Mouse (Mus musculus) gonadal fat pad, adult 2 months (tissue): ENCODE results near the gene Kcnma1. TPM values are rescaled to one million over a fixed set of nuclear protein-coding genes. Genes with fewer than 3 reads are reported as not detected.

Source experiments
- DNase-seq: peaks from one replicate; pipeline ENCODE4 v3.0.0-alpha.2; 2012; ENCODE audit warnings: low read depth
- polyA plus RNA-seq: library from polyadenylated mRNA; depleted of rRNA; stranded (reverse); fragments of >200 nt; gene quantifications from 2 replicates; pipeline ENCODE4 v1.2.3, GENCODE M21; 2012

Kcnma1 gene
- polyA plus RNA-seq, 1 experiment, result 6.0 TPM

DNA sequence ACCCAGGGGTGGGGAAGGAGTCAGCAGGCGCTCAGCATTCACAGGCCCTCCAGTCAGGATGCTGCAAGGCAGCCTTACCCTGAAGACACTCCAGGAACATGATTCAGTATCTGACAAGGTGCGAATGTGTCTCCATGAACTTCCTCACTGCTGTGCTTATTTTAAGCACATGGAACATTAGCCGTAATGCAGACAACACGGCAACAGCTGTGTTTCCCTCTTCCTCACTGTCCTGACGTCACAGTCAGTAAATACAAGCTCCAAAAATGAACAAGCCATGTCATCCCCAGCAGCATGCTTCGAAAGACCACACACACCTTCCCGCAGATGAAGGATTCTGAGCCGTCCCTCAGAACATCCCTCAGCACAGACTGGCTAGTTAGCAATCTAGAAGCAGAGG lies 47.8 kb downstream of the Kcnma1 start:
- no peak for DNase-seq

- peak; percentile 17 for DNase-seq
Measured at GRCm38 (mm10) chr14:23959061-23959460, 55.2 kb downstream of the Kcnma1 start.

GRCm38 (mm10) chr14:23957270-23957669 lies 57.0 kb downstream of the Kcnma1 start:
- no peak for DNase-seq

DNA sequence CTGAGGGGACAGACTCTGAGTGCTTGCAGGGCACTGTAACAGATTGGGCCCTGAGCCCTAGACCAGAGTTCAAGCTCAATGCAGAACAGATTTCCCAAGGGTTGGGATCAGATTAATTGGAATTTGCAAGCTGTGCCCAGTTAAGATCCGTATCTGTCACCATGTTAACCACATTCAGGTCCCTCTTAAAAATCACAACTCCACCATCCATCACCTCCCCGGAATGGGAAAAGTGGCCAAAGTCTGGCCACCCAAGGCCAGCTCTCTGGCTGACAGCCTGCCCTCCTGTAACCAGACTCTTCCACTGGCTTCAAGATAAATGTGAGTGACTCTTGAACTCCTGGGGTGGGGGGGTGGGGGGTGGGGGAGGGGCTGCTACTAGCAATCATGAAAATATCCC lies 70.4 kb downstream of the Kcnma1 start:
- no peak for DNase-seq

- no peak for DNase-seq
Measured at GRCm38 (mm10) chr14:23943152-23943551, 71.1 kb downstream of the Kcnma1 start.

DNA sequence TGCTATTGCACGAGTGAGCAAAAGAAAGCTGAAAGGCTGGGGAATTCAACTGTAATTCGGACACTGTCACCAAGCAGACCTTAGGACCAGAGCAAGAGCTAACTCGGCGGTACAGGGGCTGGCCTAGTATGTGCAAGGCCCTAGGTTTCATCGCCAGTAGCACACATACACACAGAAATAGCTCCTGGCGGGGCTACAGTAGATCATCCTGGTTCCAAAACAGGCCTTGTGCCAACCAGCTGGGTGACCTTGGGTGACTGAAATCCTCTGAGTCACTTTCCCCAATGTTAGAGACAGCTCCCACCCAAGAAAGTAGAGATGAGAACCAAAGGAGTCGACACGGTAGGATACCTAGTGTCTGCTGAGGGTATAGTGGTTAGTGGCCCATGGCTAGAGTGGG lies 72.2 kb downstream of the Kcnma1 start:
- no peak for DNase-seq

DNA sequence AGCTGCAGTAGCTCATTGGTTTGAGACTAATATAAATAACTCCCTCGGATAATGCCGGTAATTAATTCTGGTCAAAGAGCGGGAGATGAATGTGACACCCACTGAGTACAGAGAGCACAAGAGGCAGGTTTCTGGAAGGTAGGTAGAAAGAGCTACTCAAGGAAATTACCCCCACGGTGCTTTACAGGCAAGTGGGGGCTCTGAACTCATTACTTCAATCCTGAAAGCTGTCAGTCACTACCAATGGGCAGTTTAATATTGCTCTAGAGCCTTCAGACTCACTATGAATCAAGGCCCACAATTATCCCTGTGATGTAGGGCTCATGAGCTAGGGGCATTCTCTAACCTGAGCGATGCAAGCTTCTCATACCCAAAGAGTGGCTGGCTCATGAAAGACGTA lies 79.3 kb downstream of the Kcnma1 start:
- DNase-seq, result no peak

- DNase-seq, result no peak
Measured at GRCm38 (mm10) chr14:23931671-23932071, 82.6 kb downstream of the Kcnma1 start.

GRCm38 (mm10) chr14:23929168-23929567 lies 85.1 kb downstream of the Kcnma1 start:
- DNase-seq, result no peak

GRCm38 (mm10) chr14:23923356-23923755 lies 90.9 kb downstream of the Kcnma1 start:
- DNase-seq, result no peak

- DNase-seq, result no peak
Measured at GRCm38 (mm10) chr14:23922755-23923154, 91.5 kb downstream of the Kcnma1 start.

DNA sequence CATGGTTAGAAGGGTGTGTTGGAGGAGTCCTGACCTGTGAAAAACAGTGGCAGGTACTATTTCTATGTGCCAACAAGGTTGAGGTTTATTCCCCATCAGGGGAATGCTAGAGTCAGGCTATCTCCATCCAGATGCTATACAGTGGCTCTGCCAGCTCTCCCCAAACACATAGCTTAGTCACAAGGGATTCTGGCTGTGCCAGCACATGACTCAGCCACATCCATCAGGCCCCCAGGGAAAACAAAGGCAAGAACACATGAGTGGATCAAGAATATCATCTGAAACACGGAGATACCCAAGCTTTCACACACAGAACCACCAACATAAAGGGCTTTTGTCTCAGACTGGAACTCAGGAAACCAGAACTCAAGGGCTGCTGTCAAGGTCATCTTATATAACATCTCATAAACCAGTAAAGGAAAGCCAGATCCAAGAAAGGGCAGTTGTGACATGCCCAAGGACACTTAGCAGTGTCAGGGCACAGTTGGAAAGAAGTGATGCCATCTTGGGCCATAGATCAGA lies 103.1 kb downstream of the Kcnma1 start:
- no peak for DNase-seq

DNA sequence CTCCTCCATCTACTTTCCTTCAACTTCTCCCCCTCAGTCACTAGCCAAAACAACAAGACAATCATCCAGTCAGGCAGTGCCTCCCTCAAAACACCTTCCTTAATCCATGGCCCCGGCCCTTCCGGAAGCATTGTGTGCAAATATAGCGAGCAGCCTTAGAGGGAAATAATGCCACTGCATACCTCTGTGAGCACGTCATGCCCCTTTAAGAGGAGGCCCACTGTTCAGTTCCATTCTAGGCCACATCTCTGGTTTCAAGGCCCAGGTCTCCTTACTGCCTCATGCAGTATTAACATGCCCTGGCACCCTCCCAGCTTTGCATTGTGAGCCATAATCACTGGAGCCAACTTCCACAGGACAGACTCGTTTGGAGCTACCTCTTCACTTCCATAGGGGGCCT lies 105.7 kb downstream of the Kcnma1 start:
- no peak for DNase-seq

DNA sequence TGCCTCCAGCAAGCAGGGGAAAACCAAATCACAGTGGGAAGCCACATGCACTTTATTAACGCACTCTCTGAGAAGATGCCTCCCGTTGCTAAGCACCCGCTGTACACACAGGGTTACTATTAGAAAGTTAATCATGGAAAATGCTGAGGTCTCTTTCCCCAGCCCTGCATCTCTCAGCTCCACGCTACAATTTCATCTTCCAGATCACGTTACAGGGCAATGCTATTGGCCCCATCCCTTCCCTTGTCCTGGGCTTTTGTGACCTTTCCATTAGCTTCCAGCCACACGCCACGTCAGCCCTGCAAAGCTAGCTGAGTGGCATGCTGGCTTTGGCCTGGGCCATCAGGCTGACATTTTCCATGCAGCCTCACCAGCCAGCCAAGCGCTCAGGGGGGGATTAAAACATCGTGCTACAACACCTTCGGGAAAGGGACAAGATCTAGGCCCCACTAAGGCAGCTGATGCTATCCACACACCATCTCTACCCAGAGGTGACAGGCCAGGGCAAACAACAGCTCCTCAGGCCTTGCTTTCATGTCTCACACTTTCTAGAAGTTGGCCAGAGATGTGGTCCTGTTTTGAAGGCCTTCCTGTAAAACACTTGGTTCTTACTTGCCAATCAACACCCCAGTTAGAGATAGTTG lies 111.5 kb downstream of the Kcnma1 start:
- no peak for DNase-seq

DNA sequence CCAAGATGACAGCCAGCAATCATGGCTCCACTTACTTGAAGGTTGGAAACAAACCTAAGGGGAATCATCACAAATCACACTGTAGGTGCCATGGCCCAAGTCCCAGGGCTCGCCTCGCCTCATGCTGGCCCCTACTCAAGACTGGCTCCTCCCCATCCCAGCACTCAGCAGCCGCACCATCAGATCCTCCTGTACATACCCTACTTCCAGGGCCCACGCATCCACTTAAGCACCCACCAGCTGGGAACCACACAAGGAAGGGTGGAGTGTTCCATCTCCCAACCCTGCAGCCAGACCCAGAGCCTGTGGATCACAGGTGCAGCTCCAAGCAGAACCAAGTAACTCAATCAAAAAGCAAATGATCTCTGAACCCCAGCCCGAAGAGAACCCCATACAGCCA lies 114.8 kb downstream of the Kcnma1 start:
- DNase-seq, result no peak

GRCm38 (mm10) chr14:23897815-23898214 lies 116.5 kb downstream of the Kcnma1 start:
- DNase-seq, result no peak

DNA sequence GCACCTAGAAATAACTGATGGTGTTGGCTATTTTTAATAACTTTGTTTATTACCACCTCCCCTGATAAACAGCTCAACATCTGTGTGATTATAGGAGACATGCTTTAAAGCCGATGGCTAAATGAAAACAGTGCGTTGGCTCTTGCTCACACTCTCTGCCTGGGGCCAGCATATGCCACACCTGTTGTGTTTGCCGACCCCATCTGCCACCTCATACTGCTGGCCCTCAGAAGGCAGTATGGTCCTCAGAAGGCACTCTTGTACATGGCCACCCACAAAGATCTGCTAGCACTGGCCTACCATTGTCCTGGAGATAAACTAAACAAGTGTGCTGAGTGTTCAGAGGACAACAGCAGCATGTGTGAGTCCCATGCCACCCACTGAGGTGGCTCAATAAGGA lies 118.3 kb downstream of the Kcnma1 start:
- DNase-seq, result no peak

- no peak for DNase-seq
Measured at GRCm38 (mm10) chr14:23886112-23886511, 128.2 kb downstream of the Kcnma1 start.

GRCm38 (mm10) chr14:23885539-23885938 lies 128.8 kb downstream of the Kcnma1 start:
- DNase-seq, result no peak

GRCm38 (mm10) chr14:23885071-23885470 lies 129.2 kb downstream of the Kcnma1 start:
- no peak for DNase-seq

DNA sequence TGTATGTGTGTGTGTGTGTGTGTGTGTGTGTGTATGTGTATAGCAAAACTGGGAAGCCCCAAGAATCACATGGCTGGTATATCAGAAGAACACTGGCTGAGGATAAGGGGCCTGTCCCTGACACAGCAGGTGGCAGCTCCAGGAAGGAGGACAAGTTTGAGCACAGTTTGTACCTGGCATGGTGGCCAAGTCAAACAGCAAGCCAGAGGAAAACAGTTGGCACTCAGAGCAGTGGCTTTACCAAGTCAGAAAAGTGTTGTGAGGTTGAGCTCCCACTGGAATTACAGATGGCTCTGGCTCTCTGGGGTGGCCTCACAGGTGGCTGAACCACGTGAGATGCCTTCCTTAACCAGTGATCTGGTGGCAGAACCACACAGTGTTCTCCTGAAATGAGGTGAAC lies 132.3 kb downstream of the Kcnma1 start:
- DNase-seq, result peak; percentile 45

DNA sequence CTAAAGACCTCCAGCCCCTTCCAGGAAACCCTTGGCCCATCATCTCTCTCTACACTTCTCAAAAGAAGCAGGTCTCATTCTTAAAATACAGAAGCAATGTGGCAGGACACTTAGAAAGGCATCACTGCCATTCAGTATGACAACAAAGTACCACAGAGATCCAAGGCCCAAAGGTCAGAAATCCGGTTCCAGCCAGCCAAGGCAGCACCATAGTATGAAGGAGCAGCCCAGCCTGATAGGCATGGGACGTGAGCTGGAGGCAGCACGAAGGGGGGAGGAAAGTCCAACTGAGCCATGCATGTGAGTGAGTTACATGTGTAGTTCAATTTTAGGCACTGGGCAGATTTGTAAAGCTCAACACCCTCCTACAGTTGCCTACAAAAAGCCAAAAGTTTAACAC lies 135.0 kb downstream of the Kcnma1 start:
- DNase-seq, result no peak

DNA sequence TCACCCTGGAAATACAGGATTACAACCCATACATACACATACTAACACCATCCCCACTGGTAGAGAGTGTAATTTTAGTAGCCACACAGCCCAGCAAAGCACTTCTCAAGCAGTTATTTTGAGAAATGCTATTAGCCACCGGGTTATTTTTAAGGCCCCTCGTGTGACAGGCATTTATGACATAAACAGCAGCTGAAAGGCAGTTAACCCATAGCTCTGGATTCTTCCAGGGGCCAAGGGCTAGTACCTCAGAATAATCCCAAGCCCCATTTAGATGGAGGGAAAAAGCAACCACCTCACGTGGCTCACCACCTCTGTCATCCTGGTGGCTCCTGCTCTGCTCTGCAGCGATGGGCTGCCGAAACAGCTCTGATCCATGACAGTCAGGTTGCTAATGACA lies 136.7 kb downstream of the Kcnma1 start:
- DNase-seq, result no peak

- DNase-seq, result no peak
Measured at GRCm38 (mm10) chr14:23874545-23874944, 139.7 kb downstream of the Kcnma1 start.
